Mouse (Mus musculus) left cerebral cortex, adult 9 months (tissue): ENCODE results near the gene Esd.

Source experiments
- DNase-seq, 2 experiments: peaks; one replicate each; pipeline ENCODE4 v3.0.0; 2022; ENCODE audit warnings: low spot score in 2 of 2

The Esd gene

DNA sequence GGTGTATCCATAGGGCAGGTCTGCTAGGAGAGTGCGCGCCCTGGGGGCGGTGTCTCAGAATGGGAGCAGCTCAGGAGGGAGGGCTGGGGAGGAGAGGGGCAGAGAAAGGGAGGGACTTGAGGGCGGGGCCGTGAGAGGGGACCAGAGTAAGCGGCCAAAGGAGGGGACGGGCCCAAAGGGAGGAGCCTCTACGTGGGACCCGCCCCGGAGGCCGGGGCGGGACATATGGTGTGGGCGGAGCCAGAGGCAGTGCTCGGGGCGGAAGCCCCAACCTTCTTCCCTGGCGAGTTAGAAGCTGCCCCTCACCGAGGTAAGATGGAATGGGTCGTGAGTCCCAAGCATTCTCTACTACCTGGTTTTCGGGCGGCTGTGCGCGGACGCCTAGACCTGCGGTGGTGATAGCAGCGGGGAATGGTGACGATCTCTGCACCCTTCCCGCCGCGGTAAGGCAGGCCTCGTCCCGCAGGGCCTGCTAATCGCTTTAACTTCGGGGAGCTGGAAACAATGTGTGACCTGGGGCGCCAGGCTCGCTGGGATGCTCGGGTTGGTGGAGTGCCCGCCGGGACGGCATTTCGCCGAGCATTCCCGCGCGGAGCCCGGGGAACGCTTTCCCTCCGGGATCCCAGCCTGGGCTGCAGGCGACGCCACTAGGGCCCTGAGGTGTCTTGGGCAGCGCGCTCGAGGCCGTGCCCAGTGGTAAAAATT lies at the start of gene Esd:
Gene Esd, plus strand, starts transcription at position 219 of the 705 bp plus-strand sequence.
- DNase-seq: peak; percentile 69 to 87

- no peak for DNase-seq
Measured at GRCm38 (mm10) chr14:74684298-74684978, 47.7 kb upstream of the Esd start.

GRCm38 (mm10) chr14:74691963-74692362 lies 40.1 kb upstream of the Esd start:
- no peak for DNase-seq

DNA sequence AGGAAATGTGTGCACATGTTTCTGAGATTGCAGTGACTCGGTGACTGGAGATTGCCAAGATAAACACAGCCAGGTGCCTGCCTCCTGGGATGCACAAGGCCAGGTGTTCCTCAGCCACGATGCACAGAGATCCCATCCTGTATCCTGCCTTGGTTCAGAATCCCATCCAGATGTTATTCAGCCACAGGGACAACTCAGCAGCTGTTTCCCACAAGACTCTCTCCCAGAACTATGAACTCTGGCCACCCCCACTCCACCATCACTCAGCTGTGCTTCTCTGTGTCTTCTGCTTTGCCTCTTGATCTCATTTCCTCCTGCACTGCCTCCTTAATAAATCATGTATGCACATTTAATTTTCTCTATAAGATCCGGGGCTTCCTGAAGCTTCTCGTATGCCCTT lies 35.3 kb upstream of the Esd start:
- DNase-seq: no peak

DNA sequence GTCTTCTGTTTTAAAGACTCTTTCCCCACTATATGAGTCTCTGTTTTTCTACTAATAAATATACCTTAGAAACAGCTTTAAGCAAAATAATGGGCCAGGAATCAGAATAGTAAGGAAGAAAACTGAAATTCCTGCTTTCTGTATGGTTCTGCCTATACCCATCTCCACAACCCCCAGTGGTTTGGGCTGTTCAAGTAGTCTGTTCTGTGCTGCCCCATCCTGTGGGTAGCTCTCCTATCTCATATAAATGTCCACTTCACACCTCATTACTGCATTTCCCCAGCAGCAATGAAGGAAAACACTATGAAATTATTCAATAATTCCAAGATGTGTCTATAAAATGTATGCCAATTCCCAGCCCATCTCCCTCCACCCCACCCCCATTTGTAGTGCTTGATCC lies 34.7 kb upstream of the Esd start:
- no peak for DNase-seq

- DNase-seq: no peak
Measured at GRCm38 (mm10) chr14:74699241-74699640, 32.9 kb upstream of the Esd start.

- no peak for DNase-seq
Measured at GRCm38 (mm10) chr14:74703930-74704329, 28.2 kb upstream of the Esd start.

- peak in 1 of 2 experiments; percentile 56 for DNase-seq
Measured at GRCm38 (mm10) chr14:74709054-74709453, 23.0 kb upstream of the Esd start.

DNA sequence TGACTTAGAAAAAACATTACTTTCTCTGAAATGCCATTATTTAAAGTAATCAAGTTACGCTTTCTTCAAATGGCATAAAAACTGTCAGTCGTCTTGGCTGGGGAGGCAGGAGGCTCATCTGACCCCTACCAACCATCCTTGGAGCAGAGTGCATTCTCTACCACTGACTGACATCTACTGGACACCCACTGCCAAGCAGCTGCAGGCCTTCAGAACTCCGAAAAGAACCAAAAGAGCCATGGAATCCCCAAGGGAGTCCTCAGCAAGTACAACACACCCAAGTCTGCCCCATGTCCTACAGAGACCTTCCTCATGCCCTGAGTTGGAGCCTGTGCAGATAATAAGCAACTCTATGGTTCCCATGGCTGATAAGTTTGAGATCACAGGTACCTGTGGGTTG lies 8.6 kb upstream of the Esd start:
- DNase-seq: no peak

DNA sequence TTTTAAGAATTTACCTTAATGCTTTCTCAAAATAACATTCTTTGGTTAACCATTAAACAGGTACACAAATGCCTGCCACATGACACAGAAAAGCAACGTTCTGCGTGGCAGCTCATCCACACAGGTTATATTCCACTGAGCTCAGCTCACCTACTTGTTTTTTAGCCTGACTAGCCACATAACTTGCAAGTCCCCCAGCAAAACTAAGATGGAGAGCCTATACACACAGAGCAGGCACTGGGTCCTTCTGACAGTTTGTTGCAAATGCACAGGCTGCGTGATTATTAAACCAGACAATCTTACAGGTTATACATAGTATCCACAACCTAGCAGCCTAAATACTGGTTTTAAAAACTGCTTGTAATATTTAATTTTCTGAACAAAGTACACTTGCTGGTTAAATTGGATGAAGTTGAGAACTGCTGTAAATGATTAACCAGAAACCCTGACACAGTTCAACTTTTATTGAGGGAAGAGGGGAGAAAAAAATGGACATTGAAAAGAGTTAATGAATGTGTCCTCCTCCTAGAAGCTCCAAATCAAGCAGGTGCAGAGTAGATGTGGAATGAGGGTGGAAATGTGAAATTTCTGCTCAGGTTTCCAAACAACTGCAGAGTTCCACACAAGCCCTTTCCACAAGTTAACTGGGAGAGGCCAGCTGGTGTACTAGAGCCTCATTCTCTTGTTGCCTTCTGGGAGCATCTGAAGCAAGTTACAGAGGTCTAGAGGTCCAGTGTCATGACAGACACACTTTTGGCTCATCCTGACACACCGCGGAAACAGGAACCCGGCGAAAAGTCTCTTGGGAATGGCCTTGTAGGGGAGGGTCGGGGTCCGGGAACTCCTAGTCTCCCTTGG lies 647 bp upstream of the Esd start:
- DNase-seq: no peak

DNA sequence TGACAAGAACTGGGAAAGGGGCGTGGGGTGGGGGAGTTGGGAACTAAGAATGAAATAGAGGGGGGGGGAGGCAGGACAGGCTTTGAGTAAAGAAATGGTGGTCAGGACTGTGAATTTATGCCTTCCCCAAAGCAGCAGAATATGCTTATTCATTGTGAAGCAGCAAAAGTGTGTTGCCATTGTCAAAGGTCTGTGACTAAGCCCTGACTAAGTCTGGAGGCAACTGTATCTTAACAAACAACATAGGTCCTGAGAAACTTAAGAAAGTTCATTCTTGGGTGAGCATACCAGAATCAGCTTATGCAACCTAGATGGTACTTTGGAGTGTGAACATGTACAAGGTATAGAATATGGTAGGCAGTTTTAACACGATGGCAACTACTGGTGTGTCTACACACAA lies 1.3 kb downstream of the Esd start:
- DNase-seq: no peak

GRCm38 (mm10) chr14:74735471-74735870 lies 3.4 kb downstream of the Esd start:
- no peak for DNase-seq

GRCm38 (mm10) chr14:74736850-74737249 lies 4.8 kb downstream of the Esd start:
- DNase-seq: no peak

DNA sequence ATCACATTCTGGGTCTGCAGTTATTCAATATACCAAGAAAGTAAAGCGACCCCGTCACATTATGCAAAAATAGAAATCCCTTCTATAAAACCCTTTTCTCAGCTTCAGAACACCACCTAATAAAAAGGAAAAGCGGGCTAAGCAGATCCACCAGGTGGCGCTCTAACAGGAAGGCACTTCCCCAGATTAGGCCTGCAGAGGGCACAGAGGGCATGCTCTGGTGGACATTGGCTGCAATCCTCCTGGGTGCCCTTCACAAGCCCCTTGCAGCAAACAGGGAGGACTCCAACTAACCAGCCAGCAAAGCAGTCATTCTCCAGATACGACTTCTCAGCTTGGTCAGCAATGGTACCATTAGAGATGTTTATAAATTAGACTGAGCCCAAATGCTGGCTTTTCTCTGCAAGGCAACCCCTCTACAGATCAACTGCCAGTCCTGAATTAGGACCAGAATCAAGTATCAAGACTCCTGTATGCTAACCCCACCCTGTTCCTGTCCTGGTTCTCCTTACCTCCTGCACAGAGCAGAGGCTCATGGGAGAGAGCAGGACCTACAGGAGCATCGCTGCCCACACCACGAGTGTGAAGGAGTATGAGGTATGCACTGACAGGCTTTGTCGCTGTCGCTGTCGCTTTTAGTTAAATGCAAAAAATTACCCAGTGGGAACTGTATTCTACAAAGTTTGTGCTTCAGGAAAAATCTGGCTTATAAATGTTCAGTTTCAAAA lies 32.3 kb downstream of the Esd start:
- DNase-seq: peak; percentile 7 to 67

DNA sequence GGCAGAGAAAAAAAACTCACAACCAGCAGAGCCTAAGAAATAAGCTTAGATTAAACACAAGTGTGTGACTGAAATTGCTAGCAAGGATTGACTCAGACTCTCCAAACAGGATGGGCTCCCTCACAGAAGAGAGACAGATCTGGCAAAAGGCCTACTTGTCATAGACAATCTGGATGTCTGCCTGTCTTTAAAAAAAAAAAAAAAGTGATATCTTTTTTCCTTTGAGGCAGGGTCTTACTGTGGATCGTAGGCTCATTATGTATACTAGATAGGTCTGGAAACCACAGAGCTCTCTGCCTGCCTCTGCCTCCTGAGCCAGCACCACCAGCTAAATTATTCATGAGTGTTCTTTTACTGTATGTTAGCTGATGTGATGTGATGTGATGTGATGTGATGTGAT lies 35.8 kb downstream of the Esd start:
- DNase-seq: no peak

DNA sequence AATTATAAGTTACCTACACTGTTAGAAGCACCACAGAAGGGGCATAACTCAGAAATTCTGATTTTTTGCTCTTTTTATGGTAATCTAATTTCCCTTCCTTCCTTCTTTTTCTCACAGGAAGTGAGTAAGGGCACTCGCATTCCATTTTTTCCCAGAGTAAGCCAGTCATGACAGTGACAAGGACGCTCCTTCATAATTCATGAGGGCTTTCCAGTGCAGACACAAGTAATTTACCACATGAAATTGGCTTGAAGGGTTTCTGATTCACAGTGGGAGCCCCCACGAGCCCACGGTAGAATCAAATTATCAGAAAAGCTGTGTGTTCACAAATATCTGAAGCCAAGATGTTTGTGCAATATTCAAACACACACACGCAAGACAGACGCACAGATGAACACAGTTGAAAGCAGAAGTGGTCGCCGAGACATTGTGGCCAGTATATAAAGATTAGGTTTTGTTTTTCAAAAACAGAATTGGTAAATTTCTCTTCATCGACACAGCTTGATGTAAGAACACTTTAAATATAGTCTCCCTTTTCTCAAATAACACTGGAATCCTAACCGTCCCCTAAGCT lies 42.0 kb downstream of the Esd start:
- DNase-seq: no peak

GRCm38 (mm10) chr14:74784243-74784934 lies 52.3 kb downstream of the Esd start:
- no peak for DNase-seq

GRCm38 (mm10) chr14:74787717-74788116 lies 55.6 kb downstream of the Esd start:
- DNase-seq: no peak

DNA sequence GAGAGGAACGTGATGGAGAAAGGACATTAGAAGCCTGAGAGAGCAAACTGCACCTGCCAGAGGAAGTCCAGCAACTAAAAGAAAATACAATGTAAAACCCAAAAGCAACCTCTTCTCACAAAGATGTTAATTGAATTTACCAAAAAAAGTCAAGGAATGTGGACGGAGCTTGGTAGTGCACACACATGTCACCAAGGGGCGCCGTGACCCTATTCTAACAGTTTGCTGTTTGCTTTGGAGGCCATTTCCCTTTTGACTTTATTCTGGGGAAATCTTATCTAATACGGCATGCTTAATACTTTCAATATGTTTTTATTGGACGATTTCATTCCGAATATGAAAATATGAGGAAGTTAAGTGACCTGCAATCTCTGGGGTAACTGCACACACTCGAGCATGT lies 56.7 kb downstream of the Esd start:
- DNase-seq: no peak

DNA sequence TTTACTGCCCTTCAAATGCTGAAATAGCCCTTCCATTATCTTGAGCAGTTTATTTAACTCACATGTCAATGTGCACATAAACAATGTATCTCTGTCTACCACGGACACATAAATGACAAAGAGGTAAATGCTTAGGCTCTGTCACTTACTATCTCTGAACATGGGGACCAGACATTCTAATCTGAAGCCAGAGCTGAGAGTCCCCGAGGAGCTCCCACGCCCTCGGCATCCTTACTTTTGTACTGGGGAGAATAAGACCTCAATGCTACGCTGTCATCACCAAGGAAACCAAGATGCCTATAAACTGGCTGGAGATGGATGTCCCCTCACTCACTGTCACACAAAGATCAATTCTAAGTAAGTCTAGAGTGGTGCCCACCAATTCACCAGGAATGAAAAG lies 58.4 kb downstream of the Esd start:
- DNase-seq: no peak

DNA sequence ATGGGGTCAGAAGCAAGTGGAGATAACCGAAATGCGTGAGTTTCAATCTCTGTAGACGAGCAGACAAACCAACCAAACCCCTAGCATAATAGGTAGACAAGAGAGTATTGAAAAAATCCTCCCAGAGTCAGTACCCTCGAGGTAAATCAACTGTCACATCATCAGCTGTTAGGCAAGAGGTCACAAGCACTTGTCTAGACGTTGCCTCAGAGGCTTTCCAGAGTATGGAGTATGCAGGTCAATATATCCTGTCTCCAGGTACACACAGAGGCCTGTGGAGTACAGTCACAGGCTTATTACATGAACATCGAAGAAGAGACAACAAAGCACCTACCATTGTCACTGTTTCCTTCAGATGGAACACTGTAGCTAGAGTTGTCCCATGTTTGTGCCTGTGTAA lies 60.7 kb downstream of the Esd start:
- DNase-seq: no peak
